Mouse (Mus musculus): ENCODE results near the gene Ccl20. TPM values are rescaled to one million over a fixed set of nuclear protein-coding genes. Genes with fewer than 3 reads are reported as not detected.

Ccl20 gene
- total RNA-seq (2021), result not detected
- long read RNA-seq, experiment 1, result 0 reads
- long read RNA-seq, experiment 2, result 0 reads

- no peak within 1 kb of the TSS for H3K4me3 ChIP-seq
- no peak for TF ChIP-seq CTCF (conservative IDR thresholded peaks at IDR 0.05)
- no peak for DNase-seq (ENCODE audit: low spot score in 2 of 2)
- H3K27ac ChIP-seq, result no peak within 1 kb of the TSS
Observed at GRCm38 (mm10) chr1:83116447-83117137, at the start of gene Ccl20. Gene Ccl20, plus strand, starts transcription at chr1:83116766.

- DNase-seq (ENCODE audit: low spot score in 2 of 2), result peak in 1 of 2 experiments; percentile 22
- Histone ChIP-seq H3K4me3 (no peak overlapping the region), H3K27ac (no peak overlapping the region)
Observed at GRCm38 (mm10) chr1:83067205-83067604, 49.4 kb upstream of the Ccl20 start.

GRCm38 (mm10) chr1:83075526-83076189 is 40.9 kb upstream of the Ccl20 start:
- no peak for TF ChIP-seq CTCF (conservative IDR thresholded peaks at IDR 0.05)
- DNase-seq (ENCODE audit: low spot score in 2 of 2), result no peak
- peak overlapping the region; percentile 41 for H3K4me3 ChIP-seq
- no peak overlapping the region for H3K27ac ChIP-seq

More at GRCm38 (mm10) chr1:83067205-83067604, 49.4 kb upstream of the Ccl20 start:
- TF ChIP-seq CTCF (conservative IDR thresholded peaks at IDR 0.05), result no peak

- Histone ChIP-seq H3K27ac (no peak overlapping the region), H3K4me3 (peak overlapping the region; percentile 41)
- peak; percentile 94 for TF ChIP-seq CTCF (conservative IDR thresholded peaks at IDR 0.05)
- peak; percentile 7 to 55 for DNase-seq (ENCODE audit: low spot score in 2 of 2)
Observed at GRCm38 (mm10) chr1:83076190-83076917, 40.2 kb upstream of the Ccl20 start.

GRCm38 (mm10) chr1:83077016-83077415 is 39.5 kb upstream of the Ccl20 start:
- Histone ChIP-seq H3K4me3 (no peak overlapping the region), H3K27ac (no peak overlapping the region)
- DNase-seq (ENCODE audit: low spot score in 2 of 2), result peak in 1 of 2 experiments; percentile 5
- TF ChIP-seq CTCF (conservative IDR thresholded peaks at IDR 0.05), result no peak

GRCm38 (mm10) chr1:83084790-83085189 is 31.8 kb upstream of the Ccl20 start:
- Histone ChIP-seq H3K27ac (no peak overlapping the region), H3K4me3 (no peak overlapping the region)
- DNase-seq (ENCODE audit: low spot score in 2 of 2), result no peak
- TF ChIP-seq CTCF (conservative IDR thresholded peaks at IDR 0.05), result no peak

- no peak overlapping the region for H3K4me3 ChIP-seq
- DNase-seq (ENCODE audit: low spot score in 2 of 2), result no peak
- no peak for TF ChIP-seq CTCF (conservative IDR thresholded peaks at IDR 0.05)
- H3K27ac ChIP-seq, result no peak overlapping the region
Observed at GRCm38 (mm10) chr1:83091268-83091667, 25.3 kb upstream of the Ccl20 start.

GRCm38 (mm10) chr1:83096935-83097334 is 19.6 kb upstream of the Ccl20 start:
- H3K4me3 ChIP-seq, result no peak overlapping the region
- H3K27ac ChIP-seq, result no peak overlapping the region
- no peak for TF ChIP-seq CTCF (conservative IDR thresholded peaks at IDR 0.05)
- DNase-seq (ENCODE audit: low spot score in 2 of 2), result no peak

GRCm38 (mm10) chr1:83099160-83099559 is 17.4 kb upstream of the Ccl20 start:
- DNase-seq (ENCODE audit: low spot score in 2 of 2), result no peak
- no peak overlapping the region for H3K27ac ChIP-seq
- no peak overlapping the region for H3K4me3 ChIP-seq
- no peak for TF ChIP-seq CTCF (conservative IDR thresholded peaks at IDR 0.05)

GRCm38 (mm10) chr1:83099580-83100137 is 16.9 kb upstream of the Ccl20 start:
- H3K4me3 ChIP-seq, result no peak overlapping the region
- no peak for TF ChIP-seq CTCF (conservative IDR thresholded peaks at IDR 0.05)
- no peak for DNase-seq (ENCODE audit: low spot score in 2 of 2)
- no peak overlapping the region for H3K27ac ChIP-seq

GRCm38 (mm10) chr1:83101891-83102290 is 14.7 kb upstream of the Ccl20 start:
- no peak for DNase-seq (ENCODE audit: low spot score in 2 of 2)
- H3K27ac ChIP-seq, result no peak overlapping the region
- H3K4me3 ChIP-seq, result no peak overlapping the region
- no peak for TF ChIP-seq CTCF (conservative IDR thresholded peaks at IDR 0.05)

- no peak for DNase-seq (ENCODE audit: low spot score in 2 of 2)
- H3K4me3 ChIP-seq, result no peak overlapping the region
- no peak for TF ChIP-seq CTCF (conservative IDR thresholded peaks at IDR 0.05)
- no peak overlapping the region for H3K27ac ChIP-seq
Observed at GRCm38 (mm10) chr1:83105464-83105863, 11.1 kb upstream of the Ccl20 start.
